Mouse (Mus musculus) embryo, embryonic 11 days (tissue): ENCODE data around the gene Lamb3.
"Not testable (repeated sequence)": the region's sequence is repeated elsewhere in the genome, so short reads cannot be mapped to it uniquely, and the experiment has no call there.

ENCODE experiments used
- DNase-seq: peaks from one replicate; pipeline ENCODE4 v3.0.0-alpha.2; 2015

Gene Lamb3

DNA sequence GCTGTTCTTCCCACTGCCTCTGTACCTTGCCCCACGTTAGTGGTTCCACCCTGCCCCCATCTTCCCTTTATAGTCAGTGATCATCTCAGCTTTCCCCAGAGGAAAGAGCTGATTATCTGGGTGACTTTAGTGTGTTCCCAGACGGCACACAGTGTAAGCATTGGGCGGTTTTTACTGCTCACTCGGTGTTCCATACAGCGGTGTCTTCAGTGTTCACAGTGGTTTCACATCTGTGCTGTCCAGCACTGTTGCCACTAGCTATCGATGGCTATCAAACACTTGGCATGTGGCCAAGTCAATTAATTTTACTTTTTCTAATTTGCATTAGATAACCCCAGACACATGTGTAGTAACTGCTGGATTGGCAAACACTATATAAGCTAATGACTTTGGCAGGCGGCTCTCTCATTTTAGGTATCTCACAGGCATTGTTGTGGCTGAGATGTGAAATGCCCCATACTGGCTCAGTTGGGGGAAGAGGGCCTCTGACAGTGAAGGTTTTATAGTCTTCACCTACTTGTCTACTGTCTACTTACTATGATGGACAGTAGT is 76.8 kb downstream of the Lamb3 start:
- no peak for DNase-seq

- DNase-seq: not testable (repeated sequence)
Observed at GRCm38 (mm10) chr1:193285766-193286325, 78.3 kb downstream of the Lamb3 start.

DNA sequence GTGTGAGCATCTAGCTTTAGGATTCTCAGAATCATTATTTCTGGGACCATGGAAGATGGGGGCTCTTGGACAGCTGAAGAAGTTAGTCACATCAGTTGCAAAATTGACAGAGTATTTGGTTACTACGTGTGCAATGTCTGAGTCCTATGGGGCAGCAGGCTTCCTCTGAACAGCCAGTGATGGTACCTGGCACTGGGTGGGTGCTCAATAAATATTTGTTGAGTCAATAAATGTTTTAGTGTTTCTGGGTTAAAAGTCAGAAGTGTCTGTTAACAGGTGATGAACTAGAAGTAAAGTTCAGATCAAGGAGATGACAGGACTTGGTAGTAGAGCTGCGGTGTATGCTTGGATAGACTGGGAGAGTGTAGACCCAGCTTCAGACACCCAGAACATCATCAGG is 80.1 kb downstream of the Lamb3 start:
- DNase-seq: no peak

DNA sequence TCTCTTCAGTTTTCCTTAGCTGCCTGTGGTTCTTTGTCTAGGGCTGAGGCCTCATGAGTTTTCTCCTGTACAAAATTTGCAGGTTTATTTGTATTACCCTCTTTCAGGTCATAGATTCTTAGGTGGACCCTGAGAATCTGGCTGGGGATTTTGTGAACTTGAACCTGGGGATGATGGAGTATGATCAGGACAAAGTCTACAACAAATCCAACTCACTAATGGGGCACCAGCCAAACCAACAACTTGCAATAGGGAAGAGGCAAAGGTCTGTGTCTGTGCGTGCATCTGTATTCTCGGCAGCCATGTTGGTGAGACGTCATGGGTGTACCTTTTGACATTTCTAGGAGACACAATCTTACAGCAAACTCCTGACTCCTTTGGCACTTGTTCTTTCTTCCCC is 81.6 kb downstream of the Lamb3 start:
- DNase-seq: no peak

- no peak for DNase-seq
Observed at GRCm38 (mm10) chr1:193289914-193290313, 82.4 kb downstream of the Lamb3 start.

DNA sequence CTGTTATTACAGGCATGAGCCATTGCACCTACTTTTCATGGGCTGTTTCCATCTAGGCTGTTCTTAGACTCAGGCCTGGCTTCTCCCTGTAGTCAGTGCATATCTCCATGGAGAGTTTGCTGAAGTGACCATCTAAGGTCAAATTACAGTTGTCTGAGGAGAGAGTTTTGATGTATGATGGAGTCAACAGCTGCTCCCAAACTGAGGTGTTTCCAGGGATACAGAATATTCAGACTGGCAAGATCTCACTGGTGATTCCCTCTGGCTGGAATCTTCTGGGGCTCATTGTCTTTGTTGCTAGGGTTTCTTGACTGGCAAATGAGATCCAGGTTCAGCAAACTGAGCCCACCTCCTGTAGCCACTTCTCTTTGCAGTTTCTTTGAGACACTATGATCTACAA is 83.2 kb downstream of the Lamb3 start:
- no peak for DNase-seq

GRCm38 (mm10) chr1:193293039-193293438 is 85.5 kb downstream of the Lamb3 start:
- no peak for DNase-seq

DNA sequence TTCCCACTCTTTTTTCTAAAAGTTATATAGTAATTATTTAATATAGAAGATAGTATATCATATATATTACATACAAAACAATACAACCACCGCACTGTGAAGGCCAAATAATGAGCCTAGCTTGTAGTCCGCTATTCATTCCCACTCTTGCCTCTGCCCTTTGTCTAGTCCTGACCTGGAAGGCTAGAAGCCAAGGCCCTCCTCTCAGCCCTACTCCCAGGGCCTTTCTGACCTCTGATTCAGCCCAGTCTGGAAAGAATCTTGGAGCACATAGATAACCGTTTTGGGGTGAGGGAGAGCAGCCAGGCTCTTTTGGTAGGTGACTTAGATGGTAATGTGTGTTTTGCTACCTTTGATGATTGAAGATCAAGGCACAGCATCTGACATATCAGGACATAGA is 86.4 kb downstream of the Lamb3 start:
- no peak for DNase-seq

DNA sequence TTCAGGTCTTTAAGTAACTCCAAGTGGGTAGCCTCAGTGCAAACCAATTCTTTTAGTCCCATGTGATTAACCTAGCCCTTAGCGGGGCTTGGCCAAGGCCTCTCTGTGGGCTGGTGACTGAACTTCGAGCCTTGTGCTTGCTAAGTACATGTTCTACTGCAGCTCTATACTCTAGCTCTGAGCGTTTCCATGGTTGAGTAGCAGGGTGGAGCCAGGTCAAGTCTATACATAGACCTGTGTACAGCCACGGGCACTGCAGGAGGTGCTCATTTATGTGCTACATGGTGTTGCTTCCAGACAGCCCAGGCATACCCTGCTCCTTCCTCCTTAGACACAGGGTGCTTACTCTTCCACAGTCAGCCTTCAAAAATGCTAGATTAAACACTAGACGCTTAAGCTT is 88.4 kb downstream of the Lamb3 start:
- DNase-seq: no peak

GRCm38 (mm10) chr1:193298141-193298765 is 90.8 kb downstream of the Lamb3 start:
- no peak for DNase-seq

DNA sequence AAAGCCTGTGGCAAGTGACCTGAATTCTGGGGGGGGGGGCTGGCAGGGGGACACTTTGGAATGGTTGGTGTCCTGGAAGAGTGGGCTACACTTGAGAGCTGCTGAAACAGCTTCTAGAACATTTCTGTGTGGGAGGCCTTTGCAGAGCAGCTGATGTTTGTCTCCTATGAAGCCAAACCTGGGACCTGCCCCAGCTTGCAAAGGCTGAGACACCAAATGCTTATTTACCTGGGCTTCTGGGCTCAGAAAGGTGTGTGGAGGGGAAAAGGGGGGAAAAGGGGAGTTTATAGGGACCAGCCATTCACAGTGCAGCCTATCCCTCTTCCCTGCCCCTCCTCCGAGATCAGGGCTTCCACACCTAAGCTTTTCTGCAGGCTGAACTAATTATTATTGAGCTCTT is 92.5 kb downstream of the Lamb3 start:
- no peak for DNase-seq

DNA sequence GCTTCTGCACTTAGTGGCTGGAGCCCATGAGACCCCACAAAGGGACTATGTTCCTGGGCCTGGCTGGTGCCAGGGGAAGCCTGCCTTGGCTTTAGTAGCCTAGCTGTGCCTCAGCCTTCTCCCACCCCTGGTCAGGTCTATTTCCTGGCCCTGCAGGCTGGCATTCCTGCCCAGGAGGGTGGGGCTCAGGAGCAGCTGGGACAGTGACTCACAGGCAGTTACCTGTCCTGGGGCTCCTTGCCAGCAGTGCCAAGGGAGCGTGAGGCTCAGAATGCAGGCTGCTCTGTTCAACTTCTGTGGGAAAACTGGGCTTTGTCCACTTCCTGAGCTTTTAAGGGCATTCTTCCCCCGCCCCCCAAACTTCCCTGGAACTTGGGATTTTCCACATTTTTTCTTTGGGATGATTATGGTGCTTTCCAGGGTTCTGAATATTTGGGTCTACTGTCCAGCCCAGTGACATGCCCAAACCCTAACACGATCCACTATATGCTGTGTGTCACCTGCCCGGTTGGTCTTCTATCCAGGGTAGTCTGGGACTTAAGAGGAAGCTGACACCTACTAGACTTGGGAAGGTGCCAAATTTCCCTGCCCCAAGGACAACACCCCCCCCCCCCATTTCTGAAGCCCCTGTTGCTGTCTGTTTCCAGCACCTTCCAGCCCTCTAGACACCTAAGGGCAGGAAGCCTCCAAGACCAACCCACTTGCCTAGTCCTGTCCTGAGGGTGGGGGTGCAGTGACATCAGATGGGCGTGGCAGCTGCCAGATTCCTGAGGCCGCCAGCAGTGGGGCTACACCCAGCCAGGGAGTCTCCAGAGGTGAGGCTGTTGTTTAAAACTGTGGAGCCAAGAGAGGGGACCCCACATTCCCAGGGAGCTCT is 94.0 kb downstream of the Lamb3 start:
- no peak for DNase-seq

DNA sequence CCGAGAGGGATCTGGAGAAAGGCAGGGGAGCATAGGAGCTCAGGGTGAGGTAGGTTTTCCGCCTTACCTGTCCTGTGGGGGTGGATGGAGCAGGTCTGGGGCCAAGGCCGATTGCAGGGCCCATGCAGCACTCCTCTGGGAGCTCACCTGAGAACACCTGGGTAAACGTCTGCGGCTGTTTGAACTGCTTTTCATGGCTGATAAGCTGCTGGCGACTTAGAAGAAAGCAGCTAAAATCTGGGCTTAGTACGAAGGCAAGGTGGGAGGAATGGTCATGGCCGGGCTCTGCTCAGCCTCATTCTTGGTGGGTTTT is 94.5 kb downstream of the Lamb3 start:
- no peak for DNase-seq

GRCm38 (mm10) chr1:193303096-193303495 is 95.6 kb downstream of the Lamb3 start:
- no peak for DNase-seq

DNA sequence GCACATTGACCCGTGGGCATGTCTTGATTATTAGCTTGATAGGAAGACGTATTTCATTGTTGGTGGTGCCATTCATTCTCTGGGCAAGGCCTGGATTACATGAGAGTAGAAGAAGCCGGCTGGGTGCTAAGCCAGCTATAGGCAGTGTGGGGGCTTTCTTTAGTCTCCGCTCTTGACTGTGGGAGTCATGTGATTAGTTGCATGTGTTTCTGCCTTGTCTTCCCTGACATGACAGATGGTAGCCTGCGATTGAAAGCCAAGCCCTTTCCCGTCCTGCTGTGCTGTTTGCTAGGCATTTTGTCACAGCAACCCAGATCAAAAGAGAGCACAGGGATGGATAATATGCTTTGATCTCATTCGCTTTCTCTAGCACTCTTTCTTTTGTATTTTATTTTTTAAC is 97.9 kb downstream of the Lamb3 start:
- DNase-seq: peak; percentile 55

DNA sequence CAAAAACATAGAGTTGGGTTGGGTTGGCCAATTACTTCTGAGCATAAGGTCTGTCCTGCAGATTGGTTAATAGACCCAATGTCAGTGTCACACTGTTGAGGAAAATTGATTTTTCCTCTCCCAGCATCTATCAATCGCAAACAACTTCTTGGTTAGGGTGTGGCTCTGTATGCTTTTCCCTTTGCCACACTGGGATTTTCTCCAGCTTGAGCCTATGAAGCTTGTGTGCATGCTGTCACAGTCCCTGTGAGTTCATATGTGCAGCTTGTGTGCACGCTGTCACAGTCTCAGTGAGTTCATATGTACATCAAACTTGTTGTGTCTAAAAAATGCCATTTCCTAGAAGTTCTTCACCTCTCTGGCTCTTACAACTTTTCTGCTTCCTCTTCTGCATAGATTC is 99.3 kb downstream of the Lamb3 start:
- DNase-seq: no peak

- DNase-seq: no peak
Observed at GRCm38 (mm10) chr1:193309785-193310518, 102.5 kb downstream of the Lamb3 start.

DNA sequence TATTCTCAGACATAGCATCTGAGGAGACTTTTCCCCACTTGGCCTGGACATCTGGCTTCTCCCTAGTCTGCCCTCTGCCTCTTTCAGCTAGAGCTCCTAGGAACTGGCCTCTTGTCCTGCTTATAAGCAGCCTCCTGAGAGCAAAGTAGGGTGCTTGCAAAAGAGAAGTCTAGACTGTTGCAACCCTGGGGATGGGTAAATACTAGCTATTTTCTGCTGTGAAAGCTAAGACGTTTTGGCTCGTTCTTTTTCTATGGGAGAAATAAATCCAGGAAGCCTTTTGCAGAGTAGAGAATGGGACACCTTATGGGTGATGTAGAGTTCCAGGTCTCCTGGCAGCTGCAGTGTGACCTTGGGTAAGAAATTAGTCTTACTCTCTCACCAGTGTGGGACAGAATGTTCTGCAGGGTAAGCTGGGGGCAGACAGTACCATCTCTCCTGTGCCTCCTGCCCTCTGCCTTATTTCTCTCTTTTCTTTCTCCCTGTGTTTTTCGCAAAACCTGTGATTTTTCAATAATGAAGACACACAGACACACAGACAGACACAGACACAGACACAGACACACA is 103.1 kb downstream of the Lamb3 start:
- no peak for DNase-seq

DNA sequence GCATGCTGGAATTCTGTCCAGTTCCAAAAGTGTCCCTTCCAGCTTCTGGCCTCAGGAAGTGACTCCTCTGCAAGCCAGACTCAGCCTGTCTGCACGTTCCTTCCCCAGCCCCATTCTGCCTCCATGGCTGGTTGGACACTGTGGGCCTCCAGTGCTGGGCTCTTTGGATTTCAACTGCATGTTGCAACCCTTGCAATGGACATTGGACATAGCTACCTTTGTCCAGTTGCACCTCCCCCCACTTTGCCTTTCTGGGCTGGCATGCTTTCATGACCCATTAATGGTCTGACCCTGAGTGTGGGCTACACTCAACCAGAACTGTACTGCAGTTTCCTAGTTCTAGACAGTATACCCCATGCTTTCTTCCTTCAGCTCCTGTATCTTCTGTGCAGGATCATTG is 104.1 kb downstream of the Lamb3 start:
- DNase-seq: no peak

GRCm38 (mm10) chr1:193315705-193316357 is 108.3 kb downstream of the Lamb3 start:
- DNase-seq: no peak

GRCm38 (mm10) chr1:193316358-193316750 is 108.9 kb downstream of the Lamb3 start:
- no peak for DNase-seq

GRCm38 (mm10) chr1:193317159-193317559 is 109.7 kb downstream of the Lamb3 start:
- no peak for DNase-seq

DNA sequence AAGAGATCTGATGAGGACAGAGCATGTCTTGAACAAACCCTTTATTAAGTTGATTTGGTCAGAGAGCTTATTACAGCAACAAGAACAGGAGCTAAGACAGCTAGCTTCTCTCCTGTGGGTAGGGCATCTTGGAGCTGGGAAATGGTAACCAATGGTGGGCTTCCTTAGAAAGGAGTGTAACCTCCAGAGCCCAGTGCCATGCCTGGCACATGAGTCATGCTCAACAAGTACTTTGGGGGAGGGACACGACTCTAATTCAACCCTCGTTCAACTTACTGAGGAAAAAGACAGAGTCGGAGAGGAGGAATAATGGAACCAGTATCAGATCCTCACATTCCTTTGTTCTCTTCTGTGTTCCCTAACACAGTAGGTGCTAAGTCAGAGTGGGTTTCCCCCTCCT is 112.2 kb downstream of the Lamb3 start:
- no peak for DNase-seq
